Mouse (Mus musculus): ENCODE data around the gene Hba-a2. TPM values are rescaled to one million over a fixed set of nuclear protein-coding genes. Genes with fewer than 3 reads are reported as not detected.

The Hba-a2 gene
- 4,539 and 7,439 TPM in 2 replicates for polyA plus RNA-seq (2012; rRNA removed)

GRCm38 (mm10) chr11:32296203-32296602 lies at the start of gene Hba-a2:
Hba-a2 (plus strand) TSS chr11:32296489.

GRCm38 (mm10) chr11:32267188-32267884 lies 29.0 kb upstream of the Hba-a2 start, which contains the start of gene Nprl3:
Nprl3 (minus strand) TSS chr11:32267707.

GRCm38 (mm10) chr11:32276347-32276746 lies 19.9 kb upstream of the Hba-a2 start, which contains the start of gene Hba-x:
Hba-x (plus strand) TSS chr11:32276400.

GRCm38 (mm10) chr11:32283091-32283777 lies 13.1 kb upstream of the Hba-a2 start, which contains the start of gene Hba-a1:
Hba-a1 (plus strand) TSS chr11:32283511.

GRCm38 (mm10) chr11:32286695-32287492 lies 9.4 kb upstream of the Hba-a2 start, which contains the start of gene Hbq1b:
Hbq1b (plus strand) TSS chr11:32286965.

GRCm38 (mm10) chr11:32299865-32300264 lies 3.6 kb downstream of the Hba-a2 start, which contains the start of gene Hbq1a:
Hbq1a (plus strand) TSS chr11:32300069.

Other genes with a start within 250 kb of the Hba-a2 start
- 0.02 and 0.21 TPM in 2 replicates for gene Il9r, start 96.2 kb upstream of the Hba-a2 start, polyA plus RNA-seq (2012; rRNA removed)
- gene Snrnp25, start 91.1 kb upstream of the Hba-a2 start, polyA plus RNA-seq (2012; rRNA removed), result 95.3 and 96.0 TPM in 2 replicates
- gene Rhbdf1, start 74.2 kb upstream of the Hba-a2 start, polyA plus RNA-seq (2012; rRNA removed), result 33.0 and 44.8 TPM in 2 replicates
- gene Mpg, start 70.0 kb upstream of the Hba-a2 start, polyA plus RNA-seq (2012; rRNA removed), result 14.4 and 20.2 TPM in 2 replicates
- 38.1 and 65.5 TPM in 2 replicates for gene Nprl3, start 28.8 kb upstream of the Hba-a2 start, polyA plus RNA-seq (2012; rRNA removed)
- gene Hba-x, start 20.1 kb upstream of the Hba-a2 start, polyA plus RNA-seq (2012; rRNA removed), result 1,205 and 2,805 TPM in 2 replicates
- 4,618 and 5,929 TPM in 2 replicates for gene Hba-a1, start 13.0 kb upstream of the Hba-a2 start, polyA plus RNA-seq (2012; rRNA removed)
- 9.1 and 13.0 TPM in 2 replicates for gene Hbq1b, start 9.5 kb upstream of the Hba-a2 start, polyA plus RNA-seq (2012; rRNA removed)
- gene Hbq1a, start 3.6 kb downstream of the Hba-a2 start, polyA plus RNA-seq (2012; rRNA removed), result 0.53 and 0.58 TPM in 2 replicates
- gene Sh3pxd2b, start 51.3 kb downstream of the Hba-a2 start, polyA plus RNA-seq (2012; rRNA removed), result 24.9 and 33.6 TPM in 2 replicates
- 60.2 and 74.3 TPM in 2 replicates for gene Ubtd2, start 158.9 kb downstream of the Hba-a2 start, polyA plus RNA-seq (2012; rRNA removed)
- gene Efcab9, start 235.6 kb downstream of the Hba-a2 start, polyA plus RNA-seq (2012; rRNA removed), result 0.13 and 0.25 TPM in 2 replicates
- gene Stk10, start 236.8 kb downstream of the Hba-a2 start, polyA plus RNA-seq (2012; rRNA removed), result 4.6 and 4.7 TPM in 2 replicates

Measured in central nervous system, embryonic 11.5 days (tissue).